Mouse (Mus musculus): ENCODE measurements around the gene Gm614. TPM values are rescaled to one million over a fixed set of nuclear protein-coding genes. Genes with fewer than 3 reads are reported as not detected.

The Gm614 gene
- polyA plus RNA-seq, 1 experiment from 2014 or later = 0.30 TPM

DNA sequence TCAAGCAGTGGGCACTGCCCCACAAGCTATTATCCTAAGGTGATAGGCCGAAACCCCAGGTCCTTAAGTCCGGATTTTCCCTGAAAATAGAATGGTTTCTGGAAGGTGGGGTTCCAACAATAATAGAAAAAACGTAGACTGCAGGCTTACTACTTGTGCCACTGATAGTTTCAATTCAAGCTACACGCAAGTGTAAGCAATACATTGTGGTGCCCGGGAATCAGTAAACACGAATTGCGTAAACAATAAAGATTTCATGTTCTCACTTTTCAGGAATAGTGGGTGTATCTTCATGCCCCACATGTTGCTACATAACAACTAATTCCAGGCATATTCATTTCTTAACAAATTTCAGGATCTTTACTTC is 41.0 kb downstream of the Gm614 start:
- ATAC-seq (ENCODE audit: low FRiP score, low TSS enrichment) = no peak; the same call in 1 of the 2 replicates
- WGBS = 36% methylated on average over 7 of the region's 7 CpGs
- peak overlapping the region; percentile 57 for H3K4me3 ChIP-seq (ENCODE audit: low read length)
- H3K9me3 ChIP-seq (ENCODE audit: control insufficient read depth, low read length) = no peaks in the 10 kb centered on the region
- no peak overlapping the region for H3K9ac ChIP-seq (ENCODE audit: low read depth, low read length)
- H3K4me2 ChIP-seq (replicated peaks; ENCODE audit: low read depth, low read length) = peak overlapping the region; percentile 36
- H3K27me3 ChIP-seq (ENCODE audit: control insufficient read depth, insufficient read depth, low read length) = no peaks in the 10 kb centered on the region
- no peaks in the 10 kb centered on the region; the same call in 1 of the 2 replicates for H3K36me3 ChIP-seq (ENCODE audit: control insufficient read depth, insufficient read depth, low read length)
- H3K27ac ChIP-seq (ENCODE audit: low read depth, low read length) = no peak overlapping the region
- no peaks in the 10 kb centered on the region for H3K4me1 ChIP-seq (ENCODE audit: control insufficient read depth, insufficient read depth, low read length)

GRCm38 (mm10) chrX:101221834-101222795 is 41.7 kb downstream of the Gm614 start, which contains the start of gene Snx12:
TSS of gene Snx12 (minus strand) at chrX:101222563.
- Histone ChIP-seq H3K27ac (ENCODE audit: low read depth, low read length) (peak within 1 kb of the TSS; percentile 59; the same call in 1 of the 2 replicates), H3K4me1 (ENCODE audit: control insufficient read depth, insufficient read depth, low read length) (no peaks in the 10 kb centered on the region), H3K4me2 (replicated peaks; ENCODE audit: low read depth, low read length) (peak within 1 kb of the TSS; percentile 51), H3K27me3 (ENCODE audit: control insufficient read depth, insufficient read depth, low read length) (no peaks in the 10 kb centered on the region), H3K4me3 (ENCODE audit: low read length) (peak within 1 kb of the TSS; percentile 57), H3K9ac (ENCODE audit: low read depth, low read length) (peak within 1 kb of the TSS; percentile 64), H3K9me3 (ENCODE audit: control insufficient read depth, low read length) (no peaks in the 10 kb centered on the region), H3K36me3 (ENCODE audit: control insufficient read depth, insufficient read depth, low read length) (no peaks in the 10 kb centered on the region; the same call in 1 of the 2 replicates)
- 21% methylated on average over 55 of the region's 55 CpGs for WGBS
- ATAC-seq (ENCODE audit: low FRiP score, low TSS enrichment) = peak; percentile 97

Other genes starting within 250 kb of the Gm614 start
- gene Tex11, start 204.3 kb downstream of the Gm614 start, polyA plus RNA-seq (2014; fragmentation: Nextera tagmentation; extraction: Ambion mirVana) = not detected in 2 replicates
- gene Slc7a3, start 178.0 kb downstream of the Gm614 start, polyA plus RNA-seq (2014; fragmentation: Nextera tagmentation; extraction: Ambion mirVana) = 2.2 and 2.3 TPM in 2 replicates
- 43.1 and 52.6 TPM in 2 replicates for gene Snx12, start 41.4 kb downstream of the Gm614 start, polyA plus RNA-seq (2014; fragmentation: Nextera tagmentation; extraction: Ambion mirVana)
- gene Foxo4, start 9.5 kb downstream of the Gm614 start, polyA plus RNA-seq (2014; fragmentation: Nextera tagmentation; extraction: Ambion mirVana) = 3.9 and 6.3 TPM in 2 replicates
- 18.8 and 19.5 TPM in 2 replicates for gene Il2rg, start 4.3 kb upstream of the Gm614 start, polyA plus RNA-seq (2014; fragmentation: Nextera tagmentation; extraction: Ambion mirVana)
- gene Gm20489, start 5.0 kb upstream of the Gm614 start, polyA plus RNA-seq (2014; fragmentation: Nextera tagmentation; extraction: Ambion mirVana) = not detected in 2 replicates
- 42.0 and 51.5 TPM in 2 replicates for gene Med12, start 10.0 kb upstream of the Gm614 start, polyA plus RNA-seq (2014; fragmentation: Nextera tagmentation; extraction: Ambion mirVana)
- gene Nlgn3, start 35.2 kb upstream of the Gm614 start, polyA plus RNA-seq (2014; fragmentation: Nextera tagmentation; extraction: Ambion mirVana) = 3.7 and 7.8 TPM in 2 replicates
- 8.8 and 10.2 TPM in 2 replicates for gene Gjb1, start 112.4 kb upstream of the Gm614 start, polyA plus RNA-seq (2014; fragmentation: Nextera tagmentation; extraction: Ambion mirVana)
- 23.4 and 32.0 TPM in 2 replicates for gene Zmym3, start 156.9 kb upstream of the Gm614 start, polyA plus RNA-seq (2014; fragmentation: Nextera tagmentation; extraction: Ambion mirVana)
- 403 and 456 TPM in 2 replicates for gene Nono, start 165.3 kb upstream of the Gm614 start, polyA plus RNA-seq (2014; fragmentation: Nextera tagmentation; extraction: Ambion mirVana)
- 1.7 and 2.2 TPM in 2 replicates for gene Itgb1bp2, start 185.1 kb upstream of the Gm614 start, polyA plus RNA-seq (2014; fragmentation: Nextera tagmentation; extraction: Ambion mirVana)

Measured in kidney, embryonic 14.5 days (tissue).